Mouse (Mus musculus): ENCODE measurements at regions not wholly inside any gene's neighbourhood (a gene's known extent, or its start where the extent isn't known, plus 50 kb on each side); places are given as distances from the start of the nearest gene placed in this dataset.
A peak's percentile ranks its signal among the peaks of the same experiment; 100 is the strongest.

- DNase-seq (ENCODE audit: low spot score in 2 of 2): no peak
These were observed 195.3 kb upstream of the Gm5148 start for GRCm38 (mm10) chr3:37919450-37920156.

GRCm38 (mm10) chr3:37916786-37917479 is 192.6 kb upstream of the Gm5148 start:
- DNase-seq (ENCODE audit: low spot score in 2 of 2): no peak

GRCm38 (mm10) chr3:37916281-37916680 is 192.0 kb upstream of the Gm5148 start:
- no peak for DNase-seq (ENCODE audit: low spot score in 2 of 2)

- no peak for DNase-seq (ENCODE audit: low spot score in 2 of 2)
These were observed 191.4 kb upstream of the Gm5148 start for GRCm38 (mm10) chr3:37915673-37916072.

GRCm38 (mm10) chr3:37914136-37914535 is 189.8 kb upstream of the Gm5148 start:
- no peak for DNase-seq (ENCODE audit: low spot score in 2 of 2)

- DNase-seq (ENCODE audit: low spot score in 2 of 2): no peak
These were observed 185.5 kb upstream of the Gm5148 start for GRCm38 (mm10) chr3:37909821-37910220.

GRCm38 (mm10) chr3:37909008-37909407 is 184.7 kb upstream of the Gm5148 start:
- DNase-seq (ENCODE audit: low spot score in 2 of 2): no peak

- DNase-seq (ENCODE audit: low spot score in 2 of 2): no peak
These were observed 184.2 kb upstream of the Gm5148 start for GRCm38 (mm10) chr3:37908456-37908855.

- no peak for DNase-seq (ENCODE audit: low spot score in 2 of 2)
These were observed 183.3 kb upstream of the Gm5148 start for GRCm38 (mm10) chr3:37907432-37908088.

GRCm38 (mm10) chr3:37906806-37907251 is 182.5 kb upstream of the Gm5148 start:
- DNase-seq (ENCODE audit: low spot score in 2 of 2): peak; percentile 10 to 24

- DNase-seq (ENCODE audit: low spot score in 2 of 2): no peak
These were observed 179.9 kb upstream of the Gm5148 start for GRCm38 (mm10) chr3:37904188-37904587.

- no peak for DNase-seq (ENCODE audit: low spot score in 2 of 2)
These were observed 179.2 kb upstream of the Gm5148 start for GRCm38 (mm10) chr3:37903482-37903881.

- DNase-seq (ENCODE audit: low spot score in 2 of 2): no peak
These were observed 178.7 kb upstream of the Gm5148 start for GRCm38 (mm10) chr3:37903021-37903420.

GRCm38 (mm10) chr3:37897392-37897791 is 173.1 kb upstream of the Gm5148 start:
- no peak for DNase-seq (ENCODE audit: low spot score in 2 of 2)

GRCm38 (mm10) chr3:37896821-37897311 is 172.6 kb upstream of the Gm5148 start:
- DNase-seq (ENCODE audit: low spot score in 2 of 2): peak; percentile 18 to 29

- DNase-seq (ENCODE audit: low spot score in 2 of 2): no peak
These were observed 170.3 kb upstream of the Gm5148 start for GRCm38 (mm10) chr3:37894599-37894998.

- no peak for DNase-seq (ENCODE audit: low spot score in 2 of 2)
These were observed 165.9 kb upstream of the Gm5148 start for GRCm38 (mm10) chr3:37890202-37890601.

GRCm38 (mm10) chr3:37888455-37888854 is 164.2 kb upstream of the Gm5148 start:
- DNase-seq (ENCODE audit: low spot score in 2 of 2): no peak

GRCm38 (mm10) chr3:37887711-37888110 is 163.4 kb upstream of the Gm5148 start:
- no peak for DNase-seq (ENCODE audit: low spot score in 2 of 2)

- DNase-seq (ENCODE audit: low spot score in 2 of 2): no peak
These were observed 162.6 kb upstream of the Gm5148 start for GRCm38 (mm10) chr3:37886705-37887454.

- no peak for DNase-seq (ENCODE audit: low spot score in 2 of 2)
These were observed 161.5 kb upstream of the Gm5148 start for GRCm38 (mm10) chr3:37885776-37886175.

GRCm38 (mm10) chr3:37882417-37882816 is 158.1 kb upstream of the Gm5148 start:
- no peak for DNase-seq (ENCODE audit: low spot score in 2 of 2)
